Mouse (Mus musculus): ENCODE measurements at regions not wholly inside any gene's neighbourhood (a gene's known extent, or its start where the extent isn't known, plus 50 kb on each side); places are given as distances from the start of the nearest gene placed in this dataset.

- DNase-seq (ENCODE audit: low spot score): no peak
These were observed 77.1 kb downstream of the Utp18 start for GRCm38 (mm10) chr11:93808431-93808830.

- DNase-seq (ENCODE audit: low spot score): no peak
These were observed 78.4 kb downstream of the Utp18 start for GRCm38 (mm10) chr11:93807205-93807604.

- DNase-seq (ENCODE audit: low spot score): no peak
These were observed 114.2 kb downstream of the Utp18 start for GRCm38 (mm10) chr11:93771143-93771940.

GRCm38 (mm10) chr11:93765961-93766360 is 119.6 kb downstream of the Utp18 start:
- no peak for DNase-seq (ENCODE audit: low spot score)

- DNase-seq (ENCODE audit: low spot score): peak; percentile 5
These were observed 122.6 kb downstream of the Utp18 start for GRCm38 (mm10) chr11:93762832-93763530.

- no peak for DNase-seq (ENCODE audit: low spot score)
These were observed 127.7 kb downstream of the Utp18 start for GRCm38 (mm10) chr11:93757825-93758224.

GRCm38 (mm10) chr11:93736618-93737017 is 148.9 kb downstream of the Utp18 start:
- DNase-seq (ENCODE audit: low spot score): no peak

- no peak for DNase-seq (ENCODE audit: low spot score)
These were observed 151.9 kb downstream of the Utp18 start for GRCm38 (mm10) chr11:93733568-93734185.

- no peak for DNase-seq (ENCODE audit: low spot score)
These were observed 156.4 kb downstream of the Utp18 start for GRCm38 (mm10) chr11:93729119-93729518.

- no peak for DNase-seq (ENCODE audit: low spot score)
These were observed 160.3 kb downstream of the Utp18 start for GRCm38 (mm10) chr11:93725242-93725641.

GRCm38 (mm10) chr11:93719141-93719540 is 166.4 kb downstream of the Utp18 start:
- DNase-seq (ENCODE audit: low spot score): no peak

GRCm38 (mm10) chr11:93709686-93710085 is 175.9 kb downstream of the Utp18 start:
- no peak for DNase-seq (ENCODE audit: low spot score)

- DNase-seq (ENCODE audit: low spot score): no peak
These were observed 188.5 kb downstream of the Utp18 start for GRCm38 (mm10) chr11:93696982-93697541.

GRCm38 (mm10) chr11:93696096-93696890 is 189.3 kb downstream of the Utp18 start:
- no peak for DNase-seq (ENCODE audit: low spot score)

- no peak for DNase-seq (ENCODE audit: low spot score)
These were observed 201.9 kb downstream of the Utp18 start for GRCm38 (mm10) chr11:93683691-93684090.

- DNase-seq (ENCODE audit: low spot score): no peak
These were observed 209.3 kb downstream of the Utp18 start for GRCm38 (mm10) chr11:93676299-93676698.

- DNase-seq (ENCODE audit: low spot score): no peak
These were observed 213.5 kb downstream of the Utp18 start for GRCm38 (mm10) chr11:93672025-93672424.

- no peak for DNase-seq (ENCODE audit: low spot score)
These were observed 223.9 kb downstream of the Utp18 start for GRCm38 (mm10) chr11:93661657-93662056.

GRCm38 (mm10) chr11:93660379-93660778 is 225.2 kb downstream of the Utp18 start:
- no peak for DNase-seq (ENCODE audit: low spot score)

- no peak for DNase-seq (ENCODE audit: low spot score)
These were observed 226.8 kb downstream of the Utp18 start for GRCm38 (mm10) chr11:93658719-93659118.

- DNase-seq (ENCODE audit: low spot score): no peak
These were observed 229.8 kb downstream of the Utp18 start for GRCm38 (mm10) chr11:93655602-93656239.
